Mouse (Mus musculus): Measurements from ENCODE around the gene Sp3.
"Not testable (repeated sequence)": the region's sequence is repeated elsewhere in the genome, so short reads cannot be mapped to it uniquely, and the experiment has no call there.

Gene Sp3

DNA sequence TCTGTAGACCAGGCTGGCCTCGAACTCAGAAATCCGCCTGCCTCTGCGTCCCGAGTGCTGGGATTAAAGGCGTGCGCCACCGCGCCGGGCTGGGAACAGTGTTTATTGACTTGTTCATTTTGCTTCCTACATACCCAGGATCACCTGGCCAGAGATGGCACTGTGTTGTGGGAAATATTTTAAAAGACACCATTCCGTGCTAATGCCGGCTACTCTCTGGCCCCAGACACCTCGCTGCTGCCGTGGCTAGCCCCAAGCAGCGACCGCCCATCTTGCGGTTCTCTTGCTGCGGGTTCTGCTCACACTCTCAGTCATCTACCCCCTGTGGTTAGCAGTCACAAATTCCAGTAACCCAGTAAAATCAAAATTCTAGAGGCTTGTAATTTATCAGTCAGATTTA lies 12.3 kb upstream of the Sp3 start:
- no peak for DNase-seq (ENCODE audit: low read depth, low spot score)

DNA sequence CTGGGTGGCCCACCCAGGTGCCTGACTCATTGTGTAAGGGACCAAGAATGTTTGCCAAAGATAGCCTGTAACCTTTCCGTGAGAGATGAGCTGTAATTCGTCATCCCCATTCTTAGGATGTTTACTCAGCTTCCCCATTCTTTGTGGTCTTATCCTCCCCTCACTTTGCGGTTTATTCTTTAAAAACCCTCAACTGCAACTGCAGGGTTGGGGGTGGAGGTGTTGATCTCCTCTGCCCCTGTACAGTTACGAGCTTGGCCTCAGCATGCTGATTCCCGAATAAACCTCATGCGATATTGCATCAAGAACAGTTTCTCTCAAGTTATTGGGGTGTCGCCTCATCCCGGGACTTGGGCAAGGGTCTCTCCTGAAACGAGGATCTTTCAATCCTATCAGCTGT lies 8.7 kb upstream of the Sp3 start:
- DNase-seq (ENCODE audit: low read depth, low spot score), result not testable (repeated sequence)

DNA sequence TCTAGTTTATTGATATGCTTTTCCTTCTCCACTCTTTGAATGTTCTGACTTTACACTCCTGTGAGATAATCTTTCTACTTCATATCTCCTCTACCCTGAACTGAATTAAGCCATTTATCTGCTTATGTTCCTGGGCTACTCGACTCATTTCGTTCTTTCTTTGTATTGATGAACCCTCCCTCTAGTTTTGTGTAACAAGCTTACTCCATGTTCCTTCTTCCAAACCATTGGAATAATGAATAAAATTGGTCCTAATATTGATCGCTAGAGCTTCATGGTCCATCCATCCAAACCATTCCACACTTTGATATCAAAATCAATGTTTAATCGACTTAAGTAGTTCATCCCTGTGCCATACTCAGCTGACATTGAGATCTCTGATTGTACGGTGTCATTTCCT lies 6.4 kb upstream of the Sp3 start, which contains the start of gene Gm11084:
Gene Gm11084, minus strand, starts transcription at position 101 of the 400 bp plus-strand sequence.
- DNase-seq (ENCODE audit: low read depth, low spot score), result no peak

DNA sequence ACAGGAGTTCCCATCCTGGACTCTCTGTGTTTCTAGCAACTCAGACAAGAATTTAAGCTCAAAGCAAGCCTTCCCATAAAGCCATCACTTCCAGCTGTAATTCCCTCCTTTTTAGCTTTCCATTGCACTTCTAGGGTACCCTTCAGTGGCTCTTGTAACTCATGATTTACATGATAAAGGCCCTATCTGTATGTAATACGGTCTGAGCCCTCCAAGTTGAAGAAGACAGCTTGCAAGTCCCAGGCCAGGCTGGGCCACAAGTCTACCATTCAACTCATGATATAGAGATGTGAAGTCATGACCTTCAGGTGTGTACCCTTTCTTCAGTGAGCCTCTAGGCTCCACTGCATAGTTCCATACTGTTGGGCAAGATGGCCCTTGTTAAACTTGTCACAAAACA lies 5.3 kb upstream of the Sp3 start:
- no peak for DNase-seq (ENCODE audit: low read depth, low spot score)

DNA sequence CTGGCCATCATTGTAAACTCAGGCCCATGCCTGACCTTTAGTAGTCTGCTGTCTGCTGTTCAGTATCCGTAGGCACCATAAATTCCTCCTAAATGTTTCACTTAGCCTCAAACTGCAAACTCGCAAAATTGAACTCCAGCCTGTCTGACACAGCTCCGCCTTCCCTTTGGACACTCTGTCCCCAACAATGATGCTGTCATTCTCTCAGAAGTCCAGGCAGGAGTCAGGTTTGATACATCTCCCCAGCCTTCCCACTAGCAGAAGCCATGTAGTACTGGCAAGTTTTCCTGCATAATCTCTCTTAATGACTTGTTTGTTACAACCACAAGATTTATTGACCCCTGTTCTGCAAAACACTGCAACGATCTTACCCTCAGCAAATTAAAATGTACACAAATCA lies 4.6 kb upstream of the Sp3 start:
- no peak for DNase-seq (ENCODE audit: low read depth, low spot score)

DNA sequence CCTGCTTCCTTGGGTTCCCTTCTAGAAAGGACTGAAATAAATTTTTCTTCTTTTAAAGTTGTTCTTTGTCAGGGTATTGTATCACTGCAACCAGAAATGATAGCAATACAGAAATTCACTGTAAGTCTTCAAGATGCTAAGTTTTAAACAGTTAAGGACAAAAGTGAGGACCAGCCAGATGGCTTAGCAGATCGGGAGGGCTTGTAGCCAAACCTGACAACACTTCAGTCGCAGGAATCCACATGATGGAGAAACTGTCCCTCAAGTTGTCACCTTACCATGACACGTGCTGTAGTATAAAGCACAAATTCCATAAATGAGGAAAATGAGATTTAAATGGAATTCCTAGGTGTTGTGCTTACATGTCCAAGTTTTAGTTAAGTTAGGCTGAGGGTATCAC lies 3.0 kb upstream of the Sp3 start:
- DNase-seq (ENCODE audit: low read depth, low spot score), result no peak

DNA sequence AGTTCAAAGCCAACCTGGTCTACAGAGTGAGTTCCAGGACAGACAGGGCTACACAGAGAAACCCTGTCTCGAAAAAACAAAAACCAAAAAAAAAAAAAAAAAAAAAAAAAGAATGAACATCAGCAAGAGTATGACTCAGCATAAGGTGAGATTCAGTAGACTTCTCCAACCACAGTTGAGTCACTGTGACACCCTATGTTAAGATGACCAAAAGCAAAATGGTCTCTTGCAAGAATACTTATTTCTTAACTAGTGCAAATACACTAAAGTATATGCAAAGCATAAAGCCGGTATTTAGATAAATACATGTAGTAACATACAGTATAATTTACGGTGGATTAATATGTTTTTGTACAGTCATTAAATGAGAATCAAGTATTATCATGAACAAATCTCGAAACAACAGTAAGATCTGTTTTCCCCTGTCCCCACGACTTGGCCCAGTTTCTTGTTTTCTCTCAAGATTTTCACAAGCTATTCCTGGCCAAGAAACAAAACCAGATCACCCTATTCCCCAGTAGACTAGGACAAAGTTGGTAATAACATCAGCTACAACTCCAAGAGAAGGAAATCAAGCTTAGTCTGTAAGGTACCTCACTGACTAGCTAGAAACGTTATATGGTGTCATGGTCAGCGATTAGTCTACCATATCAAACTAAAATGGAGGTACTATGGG lies 2.0 kb upstream of the Sp3 start:
- DNase-seq (ENCODE audit: low read depth, low spot score), result peak; percentile 71

DNA sequence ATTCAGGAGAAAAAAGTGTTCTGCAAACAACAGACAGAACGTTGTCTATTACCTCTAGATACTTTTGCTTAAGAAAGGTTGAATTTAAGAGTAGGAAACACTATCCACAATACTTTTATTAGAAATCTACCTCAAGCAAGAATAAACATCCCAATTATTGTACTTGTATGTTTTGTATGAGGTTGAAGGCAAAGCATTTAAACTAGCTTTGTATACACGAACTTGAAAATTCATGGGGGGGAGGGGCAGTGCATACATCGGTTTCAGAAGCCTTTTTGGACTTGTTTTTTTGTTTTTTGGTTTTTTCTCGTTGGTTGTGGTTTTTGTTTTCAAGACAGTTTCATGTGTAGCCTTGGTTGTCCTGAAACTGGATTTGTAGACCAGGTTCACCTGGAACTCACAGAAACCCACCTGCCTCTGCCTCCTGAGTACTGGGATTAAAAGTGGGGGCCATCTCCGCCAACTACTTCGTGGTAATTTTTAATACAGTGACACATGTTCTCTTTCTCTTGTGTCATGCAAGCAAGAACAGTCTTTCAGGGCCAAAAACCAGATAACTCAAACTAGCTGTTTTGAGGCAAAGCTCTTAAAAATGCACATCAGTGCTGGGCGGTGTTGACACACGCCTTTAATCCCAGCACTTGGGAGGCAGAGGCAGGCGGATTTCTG lies 1.3 kb upstream of the Sp3 start:
- peak; percentile 52 for DNase-seq (ENCODE audit: low read depth, low spot score)

DNA sequence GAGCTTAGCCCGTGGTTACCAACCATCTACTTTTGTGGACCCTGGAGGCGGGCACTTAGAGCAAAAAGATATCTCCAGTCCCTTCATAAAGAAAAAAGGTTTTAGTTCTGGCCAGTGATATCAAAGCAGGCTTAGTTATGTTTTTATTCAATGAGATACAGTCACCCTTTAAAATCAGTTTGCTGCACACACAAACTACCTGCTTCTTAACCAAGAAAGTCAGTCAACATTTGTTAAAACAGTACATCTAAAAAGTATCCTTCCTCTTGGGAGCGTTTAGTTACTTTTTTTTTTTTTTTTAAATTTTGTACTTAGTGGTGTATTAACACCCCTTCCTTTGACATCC lies 802 bp upstream of the Sp3 start:
- no peak for DNase-seq (ENCODE audit: low read depth, low spot score)

DNA sequence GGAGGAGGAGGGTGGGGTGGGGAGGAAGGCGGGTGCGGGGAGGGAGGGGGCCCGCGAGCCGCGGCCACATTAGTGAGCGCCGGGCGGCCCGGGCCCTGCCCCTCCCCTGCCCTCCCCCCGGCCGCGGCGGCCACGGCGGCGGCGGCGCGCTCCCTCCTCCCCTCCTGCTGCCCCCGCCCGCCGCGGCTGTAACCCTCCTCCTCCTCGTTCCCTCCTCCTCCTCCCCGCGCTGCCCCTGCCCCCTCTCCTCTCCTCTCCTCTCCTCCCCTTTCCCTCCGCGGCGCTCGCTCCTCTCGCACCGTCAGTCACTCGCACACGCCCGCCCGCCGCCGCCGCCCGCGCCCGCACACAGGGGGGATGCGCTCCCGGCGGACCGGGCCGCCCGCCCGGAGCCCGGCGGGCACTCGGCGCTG lies 581 bp downstream of the Sp3 start:
- peak; percentile 88 for DNase-seq (ENCODE audit: low read depth, low spot score)

DNA sequence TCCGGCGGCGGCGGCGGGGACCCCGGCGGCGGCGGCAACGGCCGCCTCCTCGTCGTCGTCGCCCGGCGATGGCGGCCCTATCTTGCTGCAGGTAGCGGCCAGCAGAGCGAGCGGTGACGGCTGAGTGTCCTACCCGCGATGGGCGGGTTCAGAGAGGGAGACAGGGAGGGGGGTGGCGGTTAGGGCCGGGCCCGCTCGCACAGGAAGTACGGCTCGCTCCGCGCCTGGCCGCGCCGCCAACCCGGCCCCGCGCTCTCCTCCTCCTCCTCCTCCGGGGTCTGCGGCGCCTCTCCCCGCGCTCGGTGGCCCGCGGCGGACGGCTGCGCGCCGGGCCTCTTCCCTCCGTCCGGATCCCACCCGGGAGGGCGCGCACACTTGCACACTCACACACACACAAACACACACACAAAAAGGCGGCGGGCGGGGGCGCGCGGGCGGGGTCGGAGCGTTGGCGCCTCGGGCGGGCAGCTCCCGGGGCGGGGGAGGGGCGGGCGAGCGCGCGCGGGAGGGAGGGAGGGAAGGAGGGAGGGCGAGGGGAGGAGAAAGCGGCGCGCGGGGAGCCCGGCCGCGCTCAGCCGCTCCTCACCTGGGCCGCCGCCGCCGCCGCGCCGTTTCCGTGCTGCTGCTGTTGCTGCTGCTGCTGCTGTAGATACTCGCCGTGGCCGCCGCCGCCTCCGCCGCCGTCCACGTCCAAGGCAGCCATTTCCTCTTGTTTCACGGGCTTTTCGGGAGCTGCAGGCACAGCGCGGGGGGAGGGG lies 1.2 kb downstream of the Sp3 start:
- peak; percentile 84 for DNase-seq (ENCODE audit: low read depth, low spot score)

DNA sequence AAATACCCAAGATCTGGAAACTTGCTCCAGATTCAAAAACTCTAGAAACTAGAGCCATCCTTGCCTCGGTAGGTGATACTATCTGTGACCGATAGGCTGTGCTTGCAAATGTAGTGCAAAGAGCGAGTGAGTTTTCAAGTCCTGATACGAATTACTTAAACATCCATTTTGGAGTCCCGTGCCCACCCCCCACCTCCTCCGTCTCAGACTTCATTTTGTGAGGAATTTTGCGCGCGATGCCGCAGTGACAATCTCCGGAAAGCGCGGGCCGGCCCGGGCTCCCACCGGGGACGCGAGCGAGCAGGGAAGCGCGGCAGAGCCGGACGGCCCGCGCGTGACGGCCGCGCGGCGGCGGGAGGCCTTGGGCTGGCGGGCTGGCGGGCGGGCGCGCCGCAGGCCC lies 1.8 kb downstream of the Sp3 start:
- peak; percentile 85 for DNase-seq (ENCODE audit: low read depth, low spot score)

DNA sequence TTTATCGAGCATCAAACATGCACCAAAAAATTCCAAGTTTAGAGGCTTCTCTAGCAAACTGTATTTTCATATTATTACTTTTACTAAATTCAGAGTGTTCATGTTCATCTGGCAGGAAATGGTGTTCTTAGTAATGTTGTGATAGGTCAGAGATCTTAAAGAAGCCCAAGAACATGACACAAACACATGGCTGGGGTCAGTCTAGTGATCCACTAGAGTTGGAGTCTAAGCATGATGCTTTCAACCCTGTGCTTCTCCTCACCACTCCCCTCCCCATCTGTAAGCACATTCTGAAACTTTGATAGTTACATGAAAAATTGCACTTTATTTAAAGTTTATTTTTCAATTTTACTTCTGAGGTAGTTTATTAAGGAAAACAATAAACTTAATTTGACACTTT lies 3.0 kb downstream of the Sp3 start:
- DNase-seq (ENCODE audit: low read depth, low spot score), result peak; percentile 35

DNA sequence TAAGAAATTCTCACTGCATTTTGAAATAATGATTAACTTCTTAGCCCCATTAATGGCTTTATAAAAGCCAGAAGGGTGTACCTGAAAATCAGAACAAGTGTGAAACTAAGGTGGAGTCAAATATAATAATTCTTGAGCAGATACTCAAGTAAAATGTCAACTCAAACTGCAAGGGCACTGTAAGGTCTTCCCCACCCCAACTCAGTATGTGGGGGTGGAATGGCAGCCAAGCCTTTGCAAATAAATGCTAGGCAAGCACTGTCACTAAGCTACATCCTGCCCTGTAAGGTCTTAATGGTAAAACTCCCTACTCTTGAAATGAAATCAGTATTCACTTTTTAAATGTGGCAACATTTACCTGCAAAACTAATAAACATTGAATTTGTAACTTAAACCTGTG lies 4.2 kb downstream of the Sp3 start:
- DNase-seq (ENCODE audit: low read depth, low spot score), result no peak

DNA sequence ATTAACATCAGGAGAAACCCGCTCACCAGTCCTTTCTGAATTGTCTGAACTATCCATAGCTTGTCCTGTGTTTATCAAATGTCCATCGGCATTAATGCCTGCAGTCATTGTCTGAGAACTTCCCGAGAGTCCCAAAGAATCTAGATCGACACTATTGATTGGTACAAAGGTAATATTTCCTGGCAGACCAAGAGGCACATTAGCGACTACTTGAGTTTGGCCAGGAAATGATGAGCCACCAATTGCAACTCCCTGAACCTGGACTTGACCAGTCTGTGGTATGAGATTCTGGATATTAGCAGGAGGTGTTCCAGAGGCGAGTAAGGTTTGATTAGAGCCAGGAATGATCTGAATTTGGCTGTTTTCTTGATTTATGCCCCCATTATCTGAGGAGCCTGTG lies 9.4 kb downstream of the Sp3 start:
- no peak for DNase-seq (ENCODE audit: low read depth, low spot score)

DNA sequence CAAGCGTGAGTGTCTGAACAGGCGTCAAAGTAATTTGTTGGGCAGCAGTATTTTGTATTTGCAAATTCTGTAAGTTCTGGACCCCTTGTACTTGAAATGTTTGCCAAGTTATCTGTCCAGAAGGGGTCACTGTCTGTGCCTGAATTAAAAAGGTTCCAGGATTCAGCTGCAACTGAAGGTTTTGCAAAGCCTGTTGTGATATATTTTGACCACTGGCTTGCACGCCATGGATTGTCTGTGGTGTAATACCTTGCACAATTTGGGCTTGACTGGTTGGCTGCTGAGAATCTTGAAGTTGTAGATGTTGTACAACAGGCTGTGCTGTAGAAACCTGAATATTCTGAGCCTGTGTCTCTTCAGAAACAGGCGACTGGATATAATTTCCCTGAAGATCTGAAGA lies 9.9 kb downstream of the Sp3 start:
- DNase-seq (ENCODE audit: low read depth, low spot score), result no peak

DNA sequence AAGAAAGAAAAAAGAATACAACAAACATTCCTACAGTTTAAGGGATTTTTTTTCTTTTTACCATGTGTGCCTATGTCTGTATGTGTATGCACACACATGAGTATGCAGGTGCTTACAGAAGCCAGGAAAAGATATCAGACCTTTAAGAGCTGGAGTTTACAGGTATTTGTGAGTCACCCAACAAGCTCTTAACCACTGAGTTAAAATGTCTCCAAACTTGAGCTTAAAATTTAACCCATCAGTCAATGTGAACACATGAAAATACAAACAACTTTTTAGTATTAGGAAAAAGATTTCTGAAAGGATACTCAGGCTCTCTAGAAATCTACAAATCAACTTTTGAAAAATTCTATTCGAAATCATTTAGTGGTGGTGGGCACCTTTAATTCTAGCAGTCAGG lies 11.7 kb downstream of the Sp3 start:
- DNase-seq (ENCODE audit: low read depth, low spot score), result no peak

DNA sequence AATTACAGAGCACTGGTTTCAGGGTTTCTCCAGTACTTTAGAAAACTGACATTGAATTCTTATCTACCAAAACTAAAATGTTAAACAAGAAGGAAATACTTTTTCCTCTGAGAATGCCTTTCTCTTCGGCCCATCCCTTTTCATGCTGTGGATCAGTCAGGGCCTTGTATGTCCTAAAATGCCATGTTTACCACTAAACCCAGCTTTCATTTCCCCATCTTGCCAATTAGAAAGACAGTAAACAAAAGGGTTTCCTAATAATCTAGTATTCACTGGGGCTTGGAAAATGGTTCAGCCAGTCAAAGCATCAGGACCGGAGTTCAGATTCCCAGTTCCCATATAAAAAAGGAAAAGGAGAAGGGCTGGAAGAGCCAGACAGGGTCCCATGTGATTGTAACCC lies 14.8 kb downstream of the Sp3 start:
- no peak for DNase-seq (ENCODE audit: low read depth, low spot score)

DNA sequence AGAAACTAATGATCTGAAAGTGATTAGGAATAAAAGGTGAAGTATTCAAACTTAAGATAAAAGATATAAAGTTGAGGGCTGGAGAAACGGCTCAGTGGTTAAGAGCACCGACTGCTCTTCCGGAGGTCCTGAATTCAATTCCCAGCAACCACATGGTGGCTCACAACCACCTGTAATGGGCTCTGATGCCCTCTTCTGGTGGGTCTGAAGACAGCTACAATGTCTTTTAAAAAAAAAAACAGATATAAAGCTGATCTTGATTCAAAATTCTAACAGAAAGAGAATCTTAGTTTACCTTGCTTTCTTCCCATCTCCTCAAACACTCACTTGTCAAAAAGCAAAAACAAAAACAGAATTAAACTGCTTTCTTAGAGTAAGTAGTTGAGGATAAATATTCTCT lies 23.8 kb downstream of the Sp3 start:
- no peak for DNase-seq (ENCODE audit: low read depth, low spot score)

DNA sequence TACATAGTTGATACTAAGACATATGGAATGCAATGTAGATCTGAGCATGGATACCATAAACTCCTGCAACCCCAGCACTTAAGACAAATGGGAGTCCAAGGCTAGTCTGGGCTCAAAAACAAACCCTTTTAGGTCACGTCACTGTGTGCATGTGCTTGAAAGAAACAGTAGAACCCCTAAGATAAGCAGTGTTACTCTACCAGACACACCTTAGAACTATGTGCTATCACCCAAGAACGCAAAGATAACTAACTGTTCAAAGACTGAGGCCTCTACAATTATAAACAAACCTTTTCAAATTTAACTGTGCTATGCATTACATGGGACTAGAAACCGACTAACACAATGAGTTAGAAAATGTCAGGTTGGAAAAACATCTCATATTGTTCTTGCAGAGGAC lies 27.3 kb downstream of the Sp3 start:
- DNase-seq (ENCODE audit: low read depth, low spot score), result no peak

DNA sequence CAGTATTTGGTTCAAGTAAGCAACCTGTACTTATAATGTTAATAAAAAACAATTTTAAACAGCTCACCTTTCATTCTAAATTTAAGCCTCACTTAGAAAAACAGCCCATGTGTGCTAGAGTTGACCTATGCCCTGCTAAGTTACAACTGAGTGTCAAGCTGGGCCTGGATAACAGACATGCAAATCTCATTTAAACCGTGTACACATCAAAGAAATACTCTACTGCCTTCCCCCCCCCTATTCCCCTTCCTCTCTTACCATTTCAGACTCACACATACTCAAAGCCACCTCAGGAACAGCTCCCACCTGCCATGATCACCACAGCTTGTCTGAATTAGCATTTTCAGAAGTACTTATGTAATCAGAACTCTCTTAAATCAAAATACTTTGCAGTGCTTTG lies 44.3 kb downstream of the Sp3 start:
- no peak for DNase-seq (ENCODE audit: low read depth, low spot score)

DNA sequence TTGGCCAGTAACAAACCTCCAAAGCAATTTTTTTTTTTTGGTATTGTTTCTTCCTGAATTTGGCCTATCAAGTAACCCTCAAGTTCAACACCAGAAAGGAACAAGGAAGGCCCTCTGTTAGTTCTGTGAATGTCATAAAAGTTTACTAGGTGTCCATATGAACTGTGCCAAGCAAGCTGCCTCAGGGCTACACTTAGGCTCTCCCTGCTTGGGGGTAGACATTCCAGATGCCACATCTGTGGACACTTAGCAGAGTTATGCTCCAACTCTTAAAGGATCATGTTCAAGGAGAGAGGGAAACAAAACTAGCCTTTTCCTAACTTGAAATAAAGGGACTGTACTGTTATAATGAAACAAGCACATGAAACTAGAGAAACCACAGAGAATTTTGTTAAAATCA lies 48.1 kb downstream of the Sp3 start:
- peak; percentile 52 for DNase-seq (ENCODE audit: low read depth, low spot score)

DNA sequence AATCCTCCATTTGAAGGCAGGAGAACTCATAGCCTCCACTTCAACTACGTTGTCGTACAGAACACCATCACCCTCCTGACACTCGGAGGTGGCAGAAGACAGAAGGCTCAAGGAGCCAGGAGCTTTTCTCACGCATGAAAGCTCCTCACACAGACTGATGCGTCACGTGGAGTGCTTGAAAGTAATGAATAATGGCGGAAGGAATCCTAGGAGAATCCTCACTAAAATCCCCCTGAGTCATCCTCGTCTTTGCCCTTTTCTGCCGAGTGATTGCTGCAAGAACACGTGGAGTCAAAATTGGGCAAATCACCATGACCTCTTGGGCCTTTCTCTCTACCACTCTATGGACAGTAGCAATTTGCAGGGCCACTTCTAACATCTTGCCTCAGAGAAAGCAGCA lies 55.3 kb downstream of the Sp3 start:
- no peak for DNase-seq (ENCODE audit: low read depth, low spot score)
